Mouse (Mus musculus): ENCODE results near the gene Cdc7.

Gene Cdc7

DNA sequence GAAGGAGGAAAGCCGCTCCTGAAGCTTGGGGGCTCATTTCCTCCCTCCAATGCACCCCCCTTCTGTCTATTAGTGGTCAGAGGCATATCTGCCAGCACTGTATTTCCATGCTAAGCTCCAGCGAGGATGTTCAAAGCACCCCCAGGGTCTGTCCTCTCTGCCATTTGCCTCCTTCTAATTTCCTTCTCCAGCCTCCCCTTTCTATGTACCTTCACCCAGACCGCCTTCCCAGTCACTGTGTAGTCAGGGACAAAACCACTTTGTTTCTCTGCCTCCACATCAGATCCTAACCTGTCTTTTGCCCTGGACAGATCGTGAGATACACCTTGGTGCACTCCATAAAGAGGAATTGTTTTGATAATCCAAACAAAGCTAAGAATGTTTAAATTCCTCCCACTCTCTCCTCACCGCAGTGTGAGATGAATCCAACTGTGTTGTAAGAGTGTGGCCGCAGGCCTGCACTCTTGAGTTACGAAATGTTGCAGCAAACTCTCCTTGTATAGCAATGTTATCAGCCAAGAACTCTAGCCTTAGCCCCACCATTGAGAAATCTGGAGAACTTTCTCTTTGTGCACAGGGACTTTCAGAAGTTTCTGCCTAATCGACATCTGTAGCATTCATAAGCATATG lies 27.3 kb downstream of the Cdc7 start:
- no peak for DNase-seq (ENCODE audit: low read depth, low spot score)

DNA sequence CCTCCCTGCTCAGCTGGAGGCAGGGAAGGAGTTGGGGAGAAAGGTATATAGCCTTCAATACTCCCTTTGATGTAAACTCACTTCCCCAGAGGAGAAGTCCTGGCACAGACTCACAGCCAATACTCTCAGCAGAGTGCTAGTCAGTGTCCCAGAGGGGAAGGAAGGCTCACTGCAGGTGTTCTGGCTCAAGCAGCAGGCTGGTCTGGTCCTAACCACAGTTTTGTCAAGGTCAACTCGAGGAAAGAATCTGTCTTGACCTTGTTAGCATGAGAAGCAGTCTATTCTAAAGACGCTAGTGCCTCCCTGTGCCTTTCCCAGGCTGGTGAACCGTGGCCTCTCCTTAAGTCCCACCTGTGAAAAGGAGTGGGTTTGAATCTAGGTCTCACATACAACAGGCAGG lies 30.6 kb downstream of the Cdc7 start:
- DNase-seq (ENCODE audit: low read depth, low spot score): no peak

DNA sequence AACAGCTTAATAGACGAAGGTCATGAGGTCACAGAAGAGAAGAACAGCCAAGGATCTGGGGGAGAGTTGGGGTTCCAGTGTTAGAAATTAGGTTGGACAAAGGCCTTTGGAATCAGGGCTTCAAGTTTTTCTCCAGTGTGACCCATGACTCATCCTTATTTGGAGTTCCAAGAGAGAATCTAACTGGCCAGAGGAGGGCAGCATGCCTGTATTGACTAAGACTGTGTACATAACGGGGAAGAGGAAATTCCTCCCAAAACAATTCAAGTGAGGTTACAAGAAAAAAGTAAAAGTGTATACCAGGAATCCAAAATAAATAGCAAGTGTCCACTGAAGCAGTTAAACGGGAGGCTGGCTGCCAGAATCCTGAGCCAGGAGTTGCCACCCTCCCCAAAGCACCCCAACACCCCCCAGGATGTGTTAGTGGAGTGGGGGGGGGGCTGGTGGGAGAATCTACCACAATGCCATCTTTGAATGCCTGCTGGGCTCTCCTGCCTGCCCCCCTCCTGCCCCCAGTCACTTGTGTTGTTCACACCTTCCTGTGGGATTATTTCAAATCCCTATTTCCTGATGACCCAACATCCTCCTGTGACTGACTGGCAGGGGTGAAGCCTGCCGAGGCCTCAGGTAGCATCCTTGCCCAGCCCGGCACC lies 31.9 kb downstream of the Cdc7 start:
- no peak for DNase-seq (ENCODE audit: low read depth, low spot score)

DNA sequence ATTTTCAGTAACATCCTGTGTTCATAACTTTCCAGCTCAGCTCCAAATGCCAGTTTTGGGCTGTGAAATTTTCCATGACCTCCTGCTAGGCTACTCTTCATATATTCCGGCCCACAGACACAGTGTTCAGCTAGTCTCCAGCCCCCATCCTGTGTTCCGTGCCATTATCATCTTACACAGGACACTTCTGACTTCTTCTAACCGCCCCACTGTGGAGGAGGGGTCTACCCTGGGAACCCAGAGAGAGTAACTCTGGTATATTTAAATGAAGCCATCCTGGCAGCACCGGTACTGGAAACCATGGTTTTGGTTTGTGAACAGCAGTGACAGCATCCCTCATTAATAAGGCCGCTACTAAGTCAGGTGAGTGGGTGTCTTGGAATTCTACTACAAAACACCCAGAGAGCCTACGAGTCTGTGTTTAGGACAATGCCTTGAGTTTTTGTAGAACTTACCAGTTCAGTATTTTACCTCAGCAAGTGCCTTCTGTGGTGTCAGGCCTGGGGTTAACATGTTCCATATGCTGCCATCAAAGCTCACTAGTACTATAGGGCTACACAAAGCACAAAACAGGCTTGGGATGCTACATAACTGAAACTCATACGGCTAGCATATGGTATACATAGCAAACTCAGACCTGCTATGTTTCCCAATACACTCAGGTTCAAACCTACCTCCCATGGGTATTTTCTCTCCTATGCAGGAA lies 32.6 kb downstream of the Cdc7 start:
- no peak for DNase-seq (ENCODE audit: low read depth, low spot score)

DNA sequence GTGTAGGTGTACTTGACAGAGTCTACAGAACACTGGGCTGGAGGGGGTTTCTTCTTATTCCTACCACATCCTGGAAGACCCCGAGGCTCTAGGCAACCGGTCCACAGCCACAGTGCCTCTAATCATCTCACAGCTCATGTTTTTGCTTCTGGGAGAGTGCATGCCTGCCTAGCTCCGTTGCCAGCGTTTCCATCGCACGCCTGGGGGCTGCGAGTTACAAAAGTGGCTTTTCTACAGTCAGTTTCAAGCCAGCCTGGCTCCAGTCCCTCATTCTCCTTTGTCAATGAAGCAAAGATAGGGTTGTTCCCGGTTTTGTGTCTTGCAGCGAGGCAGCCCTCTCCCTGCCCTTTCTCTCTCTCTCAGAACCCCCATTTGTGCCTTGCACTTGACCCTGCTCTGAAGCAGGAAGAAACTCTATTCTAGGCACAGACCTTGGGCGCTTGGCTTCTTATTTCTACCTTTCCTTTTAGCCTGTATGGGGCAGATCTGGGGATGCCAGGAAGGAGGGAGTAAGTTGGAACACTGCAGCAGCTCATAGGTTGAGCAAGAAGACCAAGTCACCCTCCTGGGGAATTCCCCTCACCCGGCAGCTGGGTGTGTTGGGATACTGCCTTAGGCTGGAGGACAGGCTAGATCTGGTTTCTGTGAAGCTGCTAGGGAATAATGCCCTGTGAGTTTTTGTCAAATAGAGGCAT lies 37.4 kb downstream of the Cdc7 start:
- DNase-seq (ENCODE audit: low read depth, low spot score): no peak

DNA sequence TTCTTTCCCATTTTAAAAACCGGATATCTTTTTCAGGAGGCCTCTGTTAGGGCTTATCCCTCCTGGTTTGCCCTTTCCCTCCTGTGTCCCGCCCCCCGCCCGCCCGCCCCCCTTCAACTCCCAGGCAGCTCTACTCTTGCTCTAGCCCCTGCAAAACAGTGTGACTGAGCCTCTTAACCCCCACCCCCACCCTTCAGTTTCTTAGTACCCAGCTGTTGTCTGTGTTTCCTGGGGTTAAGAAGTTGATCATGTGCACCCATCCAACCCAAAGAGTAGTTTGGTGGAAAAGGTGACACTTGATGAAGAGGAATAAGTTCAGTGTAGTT lies 37.9 kb downstream of the Cdc7 start:
- DNase-seq (ENCODE audit: low read depth, low spot score): no peak

DNA sequence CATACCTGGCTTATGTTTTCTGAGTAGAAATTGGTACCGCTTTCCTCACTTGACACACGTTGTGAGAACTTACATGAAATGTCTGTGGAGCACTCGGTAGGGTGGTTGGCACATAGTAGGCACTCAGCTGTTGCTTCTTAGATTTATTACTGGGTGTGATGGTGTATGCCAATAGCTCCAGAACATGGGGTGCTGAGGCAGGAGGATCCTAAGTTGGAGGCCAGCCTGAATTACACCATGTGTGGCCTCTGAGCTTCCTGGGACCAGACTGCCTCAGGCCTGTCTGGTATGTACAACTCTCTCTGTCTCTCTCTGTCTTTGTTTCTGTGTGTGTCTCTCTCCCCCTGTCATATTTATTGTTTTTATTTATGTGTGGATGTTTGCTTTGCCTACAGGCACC lies 45.6 kb downstream of the Cdc7 start:
- DNase-seq (ENCODE audit: low read depth, low spot score): no peak

DNA sequence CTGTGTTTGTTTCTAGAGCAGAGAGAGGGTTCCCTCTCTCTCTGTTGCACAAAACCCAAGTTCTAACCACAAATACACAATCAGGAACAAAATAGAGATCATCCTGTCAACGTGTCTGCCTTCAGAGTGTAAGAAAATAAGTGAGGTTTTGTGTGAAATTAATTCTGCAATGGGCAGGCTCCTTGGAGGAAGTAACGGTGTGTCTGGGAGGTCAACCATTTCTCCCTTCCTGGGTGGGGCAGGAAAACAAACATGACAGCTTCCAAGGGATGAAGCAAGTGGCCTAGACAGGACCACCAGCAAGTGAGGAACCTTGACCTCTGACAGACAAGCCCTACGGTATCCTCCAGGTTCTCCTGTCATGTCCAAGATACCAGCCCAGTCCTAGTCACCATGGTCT lies 46.2 kb downstream of the Cdc7 start:
- no peak for DNase-seq (ENCODE audit: low read depth, low spot score)

DNA sequence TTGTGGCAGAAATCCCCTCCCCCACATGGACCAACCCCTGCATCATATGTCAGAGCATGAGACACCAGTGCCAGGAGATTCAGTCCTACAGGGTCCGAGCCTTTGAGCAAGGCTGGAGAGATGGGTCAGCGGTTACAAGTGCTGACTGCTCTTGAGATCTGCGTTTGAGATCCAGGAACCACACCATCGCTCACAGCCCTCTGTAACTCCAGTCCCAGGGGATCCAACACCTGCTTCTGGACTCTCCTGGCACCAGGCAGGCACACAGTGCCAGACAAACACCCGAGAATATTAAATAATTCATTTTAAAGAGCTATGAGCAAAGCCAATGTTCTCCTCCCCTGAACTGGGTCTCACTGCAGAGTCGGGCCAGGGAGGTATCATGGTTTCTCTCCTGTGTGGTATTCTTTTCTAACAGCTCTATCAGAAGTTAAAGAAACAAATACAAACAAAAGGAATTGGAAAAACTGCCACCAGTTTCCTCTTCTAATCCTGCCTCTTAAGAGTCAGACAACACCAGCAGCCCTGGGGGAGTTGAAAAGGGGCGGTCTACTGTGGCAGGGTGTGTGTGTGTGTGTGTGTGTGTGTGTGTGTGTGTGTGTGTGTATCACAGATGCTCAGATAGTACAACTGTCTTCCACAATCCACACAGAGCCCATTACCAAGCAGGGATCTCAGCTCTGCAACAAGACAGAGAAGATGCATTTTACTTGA lies 47.4 kb downstream of the Cdc7 start:
- DNase-seq (ENCODE audit: low read depth, low spot score): no peak

DNA sequence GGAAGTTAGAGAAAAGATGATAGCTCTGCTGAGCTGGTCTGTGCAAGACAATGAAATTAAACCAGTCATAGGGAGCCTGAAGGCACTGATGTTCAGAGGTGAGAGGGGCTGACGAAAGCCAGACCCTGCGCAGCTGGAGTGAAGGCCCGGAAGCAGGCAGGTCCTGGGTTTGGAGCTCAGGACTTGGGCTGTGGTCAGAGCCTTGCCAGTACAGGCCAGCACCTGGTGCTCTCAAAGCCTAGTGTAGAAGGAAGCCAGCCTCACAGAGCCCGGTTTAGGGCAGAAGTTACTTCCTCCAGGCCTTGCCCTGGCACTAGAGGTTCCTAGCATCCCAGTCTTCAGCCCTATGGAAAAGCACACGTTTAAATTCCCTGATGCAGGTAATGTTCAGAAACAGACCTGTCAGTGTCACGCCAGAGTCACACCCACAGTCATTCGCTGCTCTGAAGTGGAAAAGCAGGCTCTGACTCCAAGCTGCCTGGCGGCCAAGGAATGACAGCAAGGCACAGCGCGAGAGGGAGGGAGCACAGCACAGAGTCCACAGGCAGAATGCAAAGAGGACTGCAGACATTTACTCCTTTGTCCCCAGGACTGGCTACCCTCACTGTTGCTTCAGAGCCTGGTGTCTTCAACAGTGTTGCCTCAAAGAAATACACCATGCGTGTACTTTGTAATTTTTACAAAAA lies 48.1 kb downstream of the Cdc7 start:
- DNase-seq (ENCODE audit: low read depth, low spot score): no peak

DNA sequence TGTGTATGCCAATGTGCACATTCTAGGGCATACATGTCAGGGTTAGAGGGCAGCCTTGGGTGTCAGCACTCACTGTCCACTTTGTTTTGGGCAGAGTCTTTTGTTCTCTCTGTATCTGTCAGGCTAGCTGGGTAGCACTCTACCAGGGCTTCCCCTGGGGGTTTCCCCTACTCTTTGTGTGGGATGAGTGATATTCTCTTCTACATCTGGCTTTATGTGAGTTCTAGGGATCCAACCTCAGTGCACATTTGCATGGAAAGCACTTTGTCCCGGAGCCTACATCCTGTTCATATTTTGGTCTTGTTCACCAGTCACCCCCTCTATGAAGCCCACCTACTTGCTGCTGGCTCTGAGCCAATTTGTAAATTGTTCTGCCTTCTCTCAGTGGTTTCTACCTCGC lies 49.3 kb downstream of the Cdc7 start:
- no peak for DNase-seq (ENCODE audit: low read depth, low spot score)

DNA sequence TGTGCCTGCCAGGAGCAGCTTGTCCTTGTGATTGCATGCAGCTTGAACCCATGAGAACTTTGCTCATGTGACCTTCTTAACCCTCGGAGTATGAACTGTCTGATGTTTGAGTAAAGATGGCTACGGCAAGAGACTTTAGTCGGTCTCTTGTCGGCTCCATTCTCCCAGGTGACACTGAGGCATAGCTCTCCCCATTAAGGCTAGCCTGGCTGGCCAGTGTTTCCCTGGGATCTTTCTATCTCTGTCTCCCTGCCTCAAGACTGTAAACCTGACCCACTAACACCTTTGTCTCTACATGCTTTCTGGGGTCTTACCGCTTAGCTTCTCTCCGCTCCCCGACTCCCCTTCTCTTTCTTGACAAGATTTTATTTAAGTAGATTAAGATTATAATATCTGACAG lies 50.0 kb downstream of the Cdc7 start:
- no peak for DNase-seq (ENCODE audit: low read depth, low spot score)

DNA sequence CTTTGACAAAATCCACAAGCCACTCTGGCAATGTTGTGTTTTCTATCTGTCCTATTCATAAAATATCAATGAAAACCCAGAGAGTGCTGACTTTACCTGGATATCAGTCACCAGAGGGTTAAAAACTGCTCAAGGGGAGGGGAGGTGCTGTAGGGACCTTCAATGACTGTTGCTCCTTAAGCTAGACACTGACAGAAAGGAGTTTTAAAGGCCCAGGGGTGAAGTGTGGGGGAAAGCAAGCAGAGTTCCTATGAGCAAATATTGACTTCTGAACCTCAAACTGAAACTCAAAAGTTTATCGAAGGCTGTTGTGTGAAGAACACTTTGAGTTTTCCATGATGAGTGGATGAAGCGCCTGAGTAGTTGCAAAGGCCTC lies 50.9 kb downstream of the Cdc7 start:
- DNase-seq (ENCODE audit: low read depth, low spot score): no peak

DNA sequence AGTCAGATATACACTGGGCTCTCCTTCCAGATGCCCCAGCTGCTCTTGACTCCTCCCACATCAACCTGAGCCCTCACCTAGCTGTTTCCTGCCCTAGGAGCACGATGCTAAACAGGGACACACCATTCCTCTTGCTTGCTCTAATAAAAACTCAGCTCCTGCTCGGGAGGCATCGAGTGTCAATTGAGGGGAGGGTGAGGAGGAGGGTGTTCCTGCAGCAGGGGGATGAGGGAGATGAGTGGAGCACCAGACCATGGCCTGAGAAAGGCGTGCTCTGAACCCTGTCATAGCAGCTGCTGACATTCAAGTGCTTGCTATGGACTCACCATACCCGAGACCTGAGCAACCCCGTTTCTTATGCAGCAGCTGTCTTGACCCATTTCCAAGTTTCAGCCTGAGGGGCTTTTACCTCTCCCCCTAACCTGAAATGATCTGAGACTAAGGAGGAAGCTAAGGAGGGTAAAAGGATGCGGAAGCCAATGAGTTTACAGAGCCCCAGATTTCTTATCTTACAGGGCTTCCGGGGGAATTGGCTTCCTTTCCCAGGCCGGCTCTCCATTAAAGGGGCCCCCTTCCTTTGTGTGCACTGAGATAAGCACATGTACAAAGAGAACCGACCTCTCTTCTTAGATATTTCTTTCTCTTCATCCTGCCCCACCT lies 51.4 kb downstream of the Cdc7 start:
- DNase-seq (ENCODE audit: low read depth, low spot score): no peak

DNA sequence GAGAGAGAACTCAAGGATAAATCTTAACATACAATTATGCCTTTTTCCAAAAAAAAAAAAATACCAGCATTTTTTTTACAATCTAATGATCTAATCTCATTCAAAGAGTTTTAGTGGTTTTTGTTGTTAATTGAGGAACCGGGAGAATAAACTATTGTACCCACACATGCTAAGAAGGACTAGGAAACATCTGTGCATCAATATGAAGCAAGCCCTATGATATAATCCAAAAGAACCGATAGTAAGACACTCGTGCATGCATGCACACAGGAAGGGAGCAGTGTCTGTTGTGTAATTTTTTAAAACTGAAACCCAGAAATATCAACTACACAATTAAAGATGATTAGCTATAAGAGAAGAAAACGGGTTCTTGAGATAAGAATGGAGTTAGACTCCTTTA lies 52.4 kb downstream of the Cdc7 start:
- DNase-seq (ENCODE audit: low read depth, low spot score): no peak

DNA sequence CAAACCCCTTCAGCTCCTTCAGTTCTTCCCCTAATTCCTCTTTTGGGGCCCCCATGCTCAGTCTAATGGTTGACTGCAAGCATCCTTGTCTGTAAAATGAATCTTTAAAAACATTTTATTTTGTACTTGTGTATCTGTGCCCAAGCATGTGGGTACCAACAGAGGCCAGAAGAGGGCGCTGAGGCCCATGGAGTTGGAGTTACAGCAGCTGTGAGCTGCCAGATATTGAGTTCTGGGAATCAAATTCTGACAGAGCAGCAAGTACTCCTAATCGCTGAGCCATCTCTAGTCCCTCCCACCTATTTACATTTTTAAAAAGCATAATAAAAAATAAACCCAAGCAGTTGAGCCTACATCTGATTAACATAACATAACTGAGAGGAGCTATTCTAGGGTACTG lies 53.4 kb downstream of the Cdc7 start:
- peak; percentile 36 for DNase-seq (ENCODE audit: low read depth, low spot score)

DNA sequence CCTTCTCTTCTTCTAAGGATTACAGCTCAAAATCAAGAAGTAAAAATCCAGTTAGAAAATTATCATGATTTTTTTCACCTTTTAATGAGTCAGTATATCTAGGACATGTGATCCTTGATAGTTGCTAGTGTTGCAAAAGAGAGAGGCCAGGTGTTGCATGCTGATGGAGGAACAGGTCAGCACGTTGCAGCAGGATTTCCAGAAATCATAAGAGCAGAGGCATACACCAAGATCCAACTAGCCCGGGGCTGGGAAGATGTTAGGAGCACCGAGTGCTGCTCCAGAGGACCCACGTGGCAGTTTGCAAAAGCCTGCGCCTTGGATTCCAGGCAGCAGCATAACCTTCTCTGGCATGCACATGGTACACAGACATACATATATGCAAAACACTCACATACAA lies 54.9 kb downstream of the Cdc7 start:
- DNase-seq (ENCODE audit: low read depth, low spot score): no peak

DNA sequence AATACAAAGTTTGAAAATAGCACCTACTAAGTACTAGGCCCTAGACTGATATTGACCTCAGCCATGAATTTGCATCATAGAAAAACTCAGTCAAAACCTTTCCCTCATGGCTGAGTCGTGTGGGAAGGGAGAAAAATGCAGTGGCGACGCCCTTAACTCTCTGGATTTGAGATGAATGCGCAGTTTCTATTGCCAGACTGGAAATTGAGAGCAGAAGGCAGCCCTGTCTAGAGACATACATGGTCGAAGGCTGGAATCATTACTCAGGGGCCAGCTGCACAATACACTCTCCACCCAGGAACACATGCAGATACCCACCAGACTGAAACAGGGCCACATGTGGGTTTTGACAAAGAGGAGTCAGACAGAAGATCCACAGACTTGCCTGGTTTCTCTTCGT lies 55.8 kb downstream of the Cdc7 start:
- DNase-seq (ENCODE audit: low read depth, low spot score): no peak

DNA sequence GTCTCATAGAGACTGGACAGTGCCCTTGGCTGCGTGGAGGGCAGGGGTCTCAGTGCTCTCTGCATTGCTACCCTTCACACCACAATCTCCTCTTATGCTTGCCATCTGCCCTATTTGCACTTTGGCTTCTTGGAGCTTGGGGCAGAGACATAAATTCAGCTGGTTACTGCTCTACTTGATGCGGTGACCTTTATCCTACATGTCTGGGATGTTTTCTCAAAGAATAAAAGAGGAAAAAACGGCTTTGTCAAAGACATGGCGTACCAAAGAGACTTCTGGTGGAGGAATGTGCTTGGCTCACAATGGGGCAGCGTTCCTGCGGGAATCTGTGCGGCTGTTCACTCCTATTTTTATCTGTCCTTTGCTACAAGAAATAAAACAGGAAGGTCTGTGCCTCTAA lies 56.2 kb downstream of the Cdc7 start:
- no peak for DNase-seq (ENCODE audit: low read depth, low spot score)

DNA sequence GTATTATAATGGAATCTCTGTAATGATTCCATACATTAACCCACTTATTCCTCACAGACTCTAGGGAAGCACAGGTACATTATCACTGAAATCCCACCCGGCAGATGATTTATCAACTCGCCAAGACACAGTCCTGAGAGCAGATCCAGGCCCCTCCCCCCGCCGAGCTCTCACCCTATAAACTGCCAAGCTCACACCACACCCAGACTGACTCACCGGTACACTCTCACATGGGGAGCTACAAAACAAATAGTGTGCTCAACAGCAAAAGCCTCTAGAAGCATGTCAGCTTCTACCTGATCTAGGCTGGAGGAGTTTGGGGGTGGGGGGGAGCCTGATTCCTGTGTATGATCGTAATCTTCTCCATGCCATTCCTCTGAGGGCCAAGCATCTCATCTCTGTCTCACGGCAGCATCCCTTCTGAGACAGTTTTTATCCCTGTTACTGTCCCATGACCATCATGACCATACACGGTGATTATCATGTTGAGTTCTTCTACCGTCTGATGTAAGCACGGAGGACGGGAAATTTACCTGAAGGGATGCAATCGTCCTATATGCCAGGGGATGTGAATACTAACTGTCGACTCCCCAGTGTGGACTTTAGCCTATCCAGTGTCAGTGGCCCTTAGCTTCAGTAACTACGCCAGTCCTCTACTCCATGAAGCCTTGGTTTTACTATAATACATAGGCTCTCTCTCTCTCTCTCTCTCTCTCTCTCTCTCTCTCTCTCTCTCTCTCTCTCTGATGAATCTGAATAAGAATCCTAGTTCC lies 57.4 kb downstream of the Cdc7 start:
- no peak for DNase-seq (ENCODE audit: low read depth, low spot score)

Measured in A20 (cell line).